15 mouse cellular contexts compared by ENCODE assay signal in genomic region chr5:64595751-64596344, GRCm38 (mm10).
A peak's percentile ranks its signal among the peaks of the same experiment; 100 is the strongest.
DNase-seq lines count a peak whose midpoint lies in the region; ATAC-seq and TF ChIP-seq lines count a peak whose summit lies in the region.
"Had no signal": no experiment of that assay in that cellular context is flagged by ENCODE, and none has a peak within 500 bp of the region (broad histone marks: within the 10 kb centered on the region; RNA-seq: fewer than 3 reads in every experiment).

No protein-coding gene starts in this region.

- no peak for TF ChIP-seq CTCF in ES-Bruce4 (IDR thresholded peaks at IDR 0.05; ENCODE audit: low read depth, low read length)
- TF ChIP-seq CTCF in heart, postnatal 0 days (IDR thresholded peaks at IDR 0.05; ENCODE audit: low read depth) = no peak
- no peak for TF ChIP-seq CTCF in lung, postnatal 0 days (IDR thresholded peaks at IDR 0.05)

- H3K36me3 ChIP-seq in heart, embryonic 13.5 days = no peaks in the 10 kb centered on the region
- no peaks in the 10 kb centered on the region for H3K36me3 ChIP-seq in ES-Bruce4 (ENCODE audit: control insufficient read depth, insufficient read depth, low read length, poor library complexity, severe bottlenecking)
- H3K36me3 ChIP-seq in heart, postnatal 0 days (replicated peaks; ENCODE audit: control insufficient read depth, insufficient read depth, low read length) = no peaks in the 10 kb centered on the region
- no peaks in the 10 kb centered on the region for H3K36me3 ChIP-seq in lung, postnatal 0 days (ENCODE audit: insufficient read depth, low read length)
- H3K36me3 ChIP-seq: kidney, embryonic 15.5 days; lung, embryonic 15.5 days; midbrain, embryonic 12.5 days had no signal

- 52% methylated on average over 17 of the region's 17 CpGs for WGBS in heart, embryonic 13.5 days
- WGBS in heart, postnatal 0 days = 50% methylated on average over 17 of the region's 17 CpGs
- WGBS in lung, postnatal 0 days = 52% methylated on average over 17 of the region's 17 CpGs

- no peak overlapping the region for H3K4me2 ChIP-seq in heart, embryonic 13.5 days
- H3K4me2 ChIP-seq in heart, postnatal 0 days (ENCODE audit: low read depth, low read length) = no peak overlapping the region
- no peak overlapping the region for H3K4me2 ChIP-seq in lung, postnatal 0 days (replicated peaks; ENCODE audit: low read depth, low read length)
- H3K4me2 ChIP-seq: kidney, embryonic 15.5 days; lung, embryonic 15.5 days; midbrain, embryonic 12.5 days had no signal

- TF ChIP-seq EP300 in ES-Bruce4 (IDR thresholded peaks at IDR 0.05; ENCODE audit: insufficient read depth, low read depth, low read length) = no peak
- TF ChIP-seq EP300 in heart, postnatal 0 days (IDR thresholded peaks at IDR 0.05; ENCODE audit: low read depth) = no peak
- TF ChIP-seq EP300 in lung, postnatal 0 days (IDR thresholded peaks at IDR 0.05) = no peak

- no peak overlapping the region for H3K9ac ChIP-seq in heart, embryonic 13.5 days
- no peak overlapping the region for H3K9ac ChIP-seq in ES-Bruce4 (ENCODE audit: low read depth, poor library complexity, severe bottlenecking)
- H3K9ac ChIP-seq in heart, postnatal 0 days (replicated peaks; ENCODE audit: low read depth, low read length) = 0 out of 2 replicates have a peak overlapping the region, but pooled peaks have one; percentile 1
- no peak overlapping the region for H3K9ac ChIP-seq in lung, postnatal 0 days (replicated peaks; ENCODE audit: low read depth)
- H3K9ac ChIP-seq: kidney, embryonic 15.5 days; lung, embryonic 15.5 days; midbrain, embryonic 12.5 days had no signal

- DNase-seq in heart, postnatal 25 days (ENCODE audit: low spot score) = no peak
- DNase-seq in embryo, embryonic 10.5 days (ENCODE audit: low spot score) = peak; percentile 60
- DNase-seq in heart, postnatal 0 days (ENCODE audit: low spot score) = no peak
- DNase-seq in lung, postnatal 0 days (ENCODE audit: low spot score) = no peak
- DNase-seq in left cerebral cortex, adult 9 months (ENCODE audit: low spot score in 2 of 2) = no peak
- DNase-seq in urinary bladder, adult 2 months (ENCODE audit: low spot score) = no peak
- DNase-seq: adrenal gland, postnatal 10 days; cerebellum, postnatal 36 days; layer of hippocampus, adult 9-11 months had no signal

- peaks cover 42% of the 10 kb centered on the region for H3K4me1 ChIP-seq in heart, embryonic 13.5 days
- H3K4me1 ChIP-seq in ES-Bruce4 (ENCODE audit: control insufficient read depth, insufficient read depth, low read length) = peaks cover 9% of the 10 kb centered on the region
- H3K4me1 ChIP-seq in heart, postnatal 0 days (ENCODE audit: control insufficient read depth, insufficient read depth) = peaks cover 6% of the 10 kb centered on the region
- peaks cover 10% of the 10 kb centered on the region; the same call in 1 of the 2 replicates for H3K4me1 ChIP-seq in lung, postnatal 0 days (ENCODE audit: insufficient read depth, low read depth, low read length)

- no peak for TF ChIP-seq POLR2A in ES-Bruce4 (IDR thresholded peaks at IDR 0.05; ENCODE audit: insufficient read depth, low read length)

- H3K27ac ChIP-seq in heart, embryonic 13.5 days (replicated peaks) = peak overlapping the region; percentile 30; the same call in 1 of the 2 replicates
- H3K27ac ChIP-seq in ES-Bruce4 (ENCODE audit: insufficient read depth, low read length) = 0 out of 2 replicates have a peak overlapping the region, but pooled peaks have one; percentile 26
- H3K27ac ChIP-seq in heart, postnatal 0 days (ENCODE audit: low read depth) = peak overlapping the region; percentile 44
- no peak overlapping the region for H3K27ac ChIP-seq in lung, postnatal 0 days (ENCODE audit: low read length)
- H3K27ac ChIP-seq: kidney, embryonic 15.5 days; lung, embryonic 15.5 days; midbrain, embryonic 12.5 days had no signal

- H3K27me3 ChIP-seq in heart, embryonic 13.5 days (replicated peaks) = no peaks in the 10 kb centered on the region
- no peaks in the 10 kb centered on the region for H3K27me3 ChIP-seq in ES-Bruce4 (ENCODE audit: control insufficient read depth, insufficient read depth, low read length, poor library complexity, severe bottlenecking)
- H3K27me3 ChIP-seq in heart, postnatal 0 days (ENCODE audit: control insufficient read depth, insufficient read depth, low read length) = no peaks in the 10 kb centered on the region
- no peaks in the 10 kb centered on the region for H3K27me3 ChIP-seq in lung, postnatal 0 days (replicated peaks; ENCODE audit: insufficient read depth, low read length)
- H3K27me3 ChIP-seq: CH12.LX; kidney, embryonic 15.5 days; lung, embryonic 15.5 days; midbrain, embryonic 12.5 days had no signal

- H3K9me3 ChIP-seq in heart, embryonic 13.5 days = no peaks in the 10 kb centered on the region
- H3K9me3 ChIP-seq in ES-Bruce4 (replicated peaks; ENCODE audit: control insufficient read depth, insufficient read depth, low read length, poor library complexity, severe bottlenecking) = no peaks in the 10 kb centered on the region
- no peaks in the 10 kb centered on the region for H3K9me3 ChIP-seq in heart, postnatal 0 days (replicated peaks; ENCODE audit: control insufficient read depth, low read length)
- H3K9me3 ChIP-seq in lung, postnatal 0 days (ENCODE audit: low read length) = no peaks in the 10 kb centered on the region
- H3K9me3 ChIP-seq: kidney, embryonic 15.5 days; lung, embryonic 15.5 days; midbrain, embryonic 12.5 days had no signal

- no peak overlapping the region for H3K4me3 ChIP-seq in heart, embryonic 13.5 days
- no peak overlapping the region for H3K4me3 ChIP-seq in ES-Bruce4 (ENCODE audit: low read depth, low read length)
- H3K4me3 ChIP-seq in heart, postnatal 0 days (ENCODE audit: low read depth, low read length) = no peak overlapping the region
- no peak overlapping the region for H3K4me3 ChIP-seq in lung, postnatal 0 days (ENCODE audit: low read depth, low read length)
- H3K4me3 ChIP-seq: kidney, embryonic 15.5 days; lung, embryonic 15.5 days; midbrain, embryonic 12.5 days had no signal

- ATAC-seq in heart, embryonic 13.5 days (ENCODE audit: extremely low read depth, insufficient number of reproducible peaks, low FRiP score, low TSS enrichment) = no peak
- no peak for ATAC-seq in heart, postnatal 0 days (ENCODE audit: insufficient read depth, low read depth)
- no peak for ATAC-seq in lung, postnatal 0 days

- intact Hi-C loops in heart, postnatal 25 days (cut with DNase I) = loop anchor here (5.0 kb wide), 1 partner anchor 89 kb away; no protein-coding TSS in a partner anchor
